Mouse (Mus musculus) neural tube, embryonic 14.5 days (tissue): ENCODE data around the gene Scarb1. TPM values are rescaled to one million over a fixed set of nuclear protein-coding genes. Genes with fewer than 3 reads are reported as not detected.

Experiments used
- ATAC-seq: fragments of 200-750 bp; cut with Nextera tagmentation; 2 replicates; pipeline ENCODE4 v1.8.0; 2017; ENCODE audit warnings: low read depth, mild to moderate bottlenecking, moderate TSS enrichment, moderate library complexity
- H3K27ac ChIP-seq: fragments of 300-500 bp; sonication (generic); 2 replicates; pipeline ENCODE4 v1.5.1; 2014; ENCODE audit warnings: low read depth, mild to moderate bottlenecking, control low read depth, low read length, moderate library complexity, mixed read lengths
- H3K27me3 ChIP-seq: fragments of 300-500 bp; sonication (generic); 2 replicates; pipeline ENCODE4 v1.6.1; 2014; ENCODE audit warnings: low read length; ENCODE audit not compliant: control insufficient read depth, insufficient read depth
- H3K36me3 ChIP-seq: fragments of 300-500 bp; sonication (generic); 2 replicates; pipeline ENCODE4 v1.6.1; 2014; ENCODE audit warnings: low read length, mixed read lengths; ENCODE audit not compliant: control insufficient read depth, insufficient read depth
- H3K4me1 ChIP-seq: fragments of 300-500 bp; sonication (generic); 2 replicates; pipeline ENCODE4 v1.6.1; 2014; ENCODE audit warnings: low read length; ENCODE audit not compliant: control insufficient read depth, insufficient read depth
- H3K4me2 ChIP-seq: fragments of 300-500 bp; sonication (generic); 2 replicates; pipeline ENCODE4 v1.6.1; 2014; ENCODE audit warnings: mild to moderate bottlenecking, low read depth, low read length, control low read depth
- H3K4me3 ChIP-seq: fragments of 300-500 bp; sonication (generic); 2 replicates; pipeline ENCODE4 v1.5.1; 2014; ENCODE audit warnings: low read depth, low read length, control low read depth, mixed read lengths
- H3K9ac ChIP-seq: fragments of 300-500 bp; sonication (generic); replicated peaks from 2 replicates; pipeline ENCODE4 v1.6.1; 2014; ENCODE audit warnings: low read depth, mild to moderate bottlenecking, control low read depth, low read length, mixed read lengths
- H3K9me3 ChIP-seq: fragments of 300-500 bp; sonication (generic); 2 replicates; pipeline ENCODE4 v1.6.1; 2016; ENCODE audit warnings: low read length; ENCODE audit not compliant: control insufficient read depth
- WGBS: fragments of 180-500 bp; shearing (Covaris S2); extraction: QIAGEN DNeasy Blood & Tissue Kit; methylation state at CpG from one replicate; pipeline ENCODE4 v1.1.7; 2014; 5-methylcytosine and 5-hydroxymethylcytosine counted together
- polyA plus RNA-seq: library from polyadenylated mRNA; unstranded; fragments of >200 nt; fragmentation: Nextera tagmentation; extraction: Ambion mirVana; gene quantifications from 2 replicates; pipeline ENCODE4 v1.2.1, GENCODE M21; 2014

Gene Scarb1
- polyA plus RNA-seq, 1 experiment from 2014 or later, result 36.9 TPM

GRCm38 (mm10) chr5:125354885-125355492, 14.1 kb upstream of the Scarb1 start:
- WGBS, result 71% methylated on average over 7 of the region's 7 CpGs
- Histone ChIP-seq H3K36me3 (no peaks in the 10 kb centered on the region), H3K4me1 (no peaks in the 10 kb centered on the region), H3K9ac (no peak overlapping the region), H3K27me3 (no peaks in the 10 kb centered on the region), H3K4me2 (no peak overlapping the region), H3K4me3 (no peak overlapping the region), H3K27ac (no peak overlapping the region), H3K9me3 (no peaks in the 10 kb centered on the region)
- ATAC-seq, result no peak

DNA sequence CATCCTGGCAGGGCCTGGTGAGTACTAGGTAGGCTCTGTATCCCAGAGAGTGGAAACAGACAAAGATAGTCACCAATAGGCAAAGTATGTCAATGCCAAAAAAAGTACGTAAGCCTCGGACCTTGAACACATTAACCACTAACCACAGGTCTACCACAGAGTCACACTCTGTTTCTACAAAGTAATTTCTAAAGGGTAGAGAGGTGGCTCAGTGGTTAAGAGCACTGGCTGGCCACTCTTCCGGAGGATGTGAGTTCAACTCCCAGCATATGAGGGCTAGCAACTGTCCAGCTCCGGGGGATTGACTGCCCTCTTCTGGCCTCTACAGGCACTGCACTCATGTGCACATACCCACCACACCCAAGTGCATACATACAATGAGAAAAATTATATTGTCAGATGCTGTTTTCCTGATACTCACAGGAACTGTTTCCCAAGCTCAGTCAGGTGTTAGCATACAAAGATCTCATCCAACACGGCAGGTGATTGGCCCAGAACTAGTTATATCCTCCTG, 11.9 kb upstream of the Scarb1 start:
- Histone ChIP-seq H3K36me3 (no peaks in the 10 kb centered on the region), H3K27me3 (no peaks in the 10 kb centered on the region), H3K9me3 (no peaks in the 10 kb centered on the region), H3K9ac (no peak overlapping the region), H3K4me2 (no peak overlapping the region), H3K4me1 (no peaks in the 10 kb centered on the region), H3K27ac (no peak overlapping the region), H3K4me3 (no peak overlapping the region)
- 98% methylated on average over 5 of the region's 5 CpGs for WGBS
- no peak for ATAC-seq

DNA sequence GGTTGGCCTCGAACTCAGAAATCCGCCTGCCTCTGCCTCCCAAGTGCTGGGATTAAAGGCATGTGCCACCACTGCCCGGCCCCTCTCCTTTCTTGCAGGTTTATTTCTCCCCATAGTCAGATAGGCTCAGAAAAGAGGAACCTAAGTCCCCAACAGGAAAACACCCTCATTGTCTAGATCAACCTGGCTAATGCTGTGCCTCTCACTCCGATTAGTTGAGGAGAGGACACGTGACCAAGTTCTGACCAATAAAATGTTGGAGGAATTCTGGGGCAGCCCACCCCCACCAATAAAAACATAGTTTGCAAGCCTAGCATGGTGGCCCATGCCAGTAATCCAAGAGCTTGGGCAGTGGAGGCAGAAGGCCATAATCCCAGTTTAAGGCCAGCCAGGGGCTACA, 11.0 kb upstream of the Scarb1 start:
- 94% methylated on average over 5 of the region's 5 CpGs for WGBS
- H3K4me3 ChIP-seq, result no peak overlapping the region
- H3K27me3 ChIP-seq, result no peaks in the 10 kb centered on the region
- H3K9me3 ChIP-seq, result no peaks in the 10 kb centered on the region
- H3K27ac ChIP-seq, result no peak overlapping the region
- H3K4me2 ChIP-seq, result no peak overlapping the region
- H3K4me1 ChIP-seq, result no peaks in the 10 kb centered on the region
- ATAC-seq, result no peak
- no peaks in the 10 kb centered on the region for H3K36me3 ChIP-seq
- no peak overlapping the region for H3K9ac ChIP-seq

GRCm38 (mm10) chr5:125351057-125351456, 10.2 kb upstream of the Scarb1 start:
- Histone ChIP-seq H3K27ac (no peak overlapping the region), H3K4me1 (no peaks in the 10 kb centered on the region), H3K36me3 (no peaks in the 10 kb centered on the region), H3K9me3 (no peaks in the 10 kb centered on the region), H3K27me3 (no peaks in the 10 kb centered on the region), H3K4me3 (no peak overlapping the region), H3K4me2 (no peak overlapping the region), H3K9ac (no peak overlapping the region)
- ATAC-seq, result no peak
- WGBS, result 82% methylated on average over 8 of the region's 8 CpGs

GRCm38 (mm10) chr5:125349391-125349790, 8.5 kb upstream of the Scarb1 start:
- no peaks in the 10 kb centered on the region for H3K36me3 ChIP-seq
- no peaks in the 10 kb centered on the region for H3K27me3 ChIP-seq
- no peak for ATAC-seq
- no peaks in the 10 kb centered on the region for H3K4me1 ChIP-seq
- no peak overlapping the region for H3K4me2 ChIP-seq
- no peak overlapping the region for H3K9ac ChIP-seq
- H3K27ac ChIP-seq, result no peak overlapping the region
- WGBS, result 87% methylated on average over 3 of the region's 3 CpGs
- H3K4me3 ChIP-seq, result no peak overlapping the region
- H3K9me3 ChIP-seq, result no peaks in the 10 kb centered on the region

DNA sequence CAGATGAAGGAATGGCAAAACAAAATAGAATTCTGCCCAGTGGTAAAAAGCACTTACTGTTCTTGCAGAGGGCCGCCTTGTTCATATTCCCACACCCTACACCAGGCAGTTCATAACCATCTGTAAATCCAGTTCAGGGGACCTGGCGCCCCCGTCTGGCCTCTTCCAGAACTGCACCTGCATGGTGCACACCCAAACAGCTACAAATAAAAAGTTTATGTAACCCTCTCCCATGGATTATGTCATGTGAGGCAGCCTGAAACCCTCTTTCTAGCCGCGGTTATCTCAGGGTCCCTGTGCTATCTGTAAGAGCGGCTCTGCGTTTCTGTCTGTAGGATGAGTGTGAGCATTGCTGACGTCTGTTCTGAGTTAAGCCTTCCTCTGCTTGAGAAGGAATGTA, 7.6 kb upstream of the Scarb1 start:
- no peak overlapping the region for H3K27ac ChIP-seq
- no peaks in the 10 kb centered on the region for H3K4me1 ChIP-seq
- WGBS, result 39% methylated on average over 8 of the region's 8 CpGs
- H3K4me3 ChIP-seq, result no peak overlapping the region
- no peak overlapping the region for H3K4me2 ChIP-seq
- no peak overlapping the region for H3K9ac ChIP-seq
- no peaks in the 10 kb centered on the region for H3K36me3 ChIP-seq
- no peaks in the 10 kb centered on the region for H3K9me3 ChIP-seq
- H3K27me3 ChIP-seq, result no peaks in the 10 kb centered on the region
- no peak for ATAC-seq

GRCm38 (mm10) chr5:125348067-125348466, 7.2 kb upstream of the Scarb1 start:
- no peak overlapping the region for H3K27ac ChIP-seq
- H3K9me3 ChIP-seq, result no peaks in the 10 kb centered on the region
- no peak overlapping the region for H3K4me3 ChIP-seq
- WGBS, result 76% methylated on average over 7 of the region's 7 CpGs
- no peaks in the 10 kb centered on the region for H3K27me3 ChIP-seq
- H3K4me2 ChIP-seq, result no peak overlapping the region
- no peaks in the 10 kb centered on the region for H3K36me3 ChIP-seq
- no peak for ATAC-seq
- no peak overlapping the region for H3K9ac ChIP-seq
- H3K4me1 ChIP-seq, result no peaks in the 10 kb centered on the region

GRCm38 (mm10) chr5:125344296-125344695, 3.4 kb upstream of the Scarb1 start:
- Histone ChIP-seq H3K4me2 (no peak overlapping the region), H3K4me1 (no peaks in the 10 kb centered on the region; the same call in 1 of the 2 replicates), H3K27ac (no peak overlapping the region), H3K4me3 (no peak overlapping the region), H3K9ac (no peak overlapping the region), H3K9me3 (no peaks in the 10 kb centered on the region), H3K36me3 (no peaks in the 10 kb centered on the region), H3K27me3 (peaks cover 8% of the 10 kb centered on the region; the same call in 1 of the 2 replicates)
- no peak for ATAC-seq
- 90% methylated on average over 6 of the region's 6 CpGs for WGBS

DNA sequence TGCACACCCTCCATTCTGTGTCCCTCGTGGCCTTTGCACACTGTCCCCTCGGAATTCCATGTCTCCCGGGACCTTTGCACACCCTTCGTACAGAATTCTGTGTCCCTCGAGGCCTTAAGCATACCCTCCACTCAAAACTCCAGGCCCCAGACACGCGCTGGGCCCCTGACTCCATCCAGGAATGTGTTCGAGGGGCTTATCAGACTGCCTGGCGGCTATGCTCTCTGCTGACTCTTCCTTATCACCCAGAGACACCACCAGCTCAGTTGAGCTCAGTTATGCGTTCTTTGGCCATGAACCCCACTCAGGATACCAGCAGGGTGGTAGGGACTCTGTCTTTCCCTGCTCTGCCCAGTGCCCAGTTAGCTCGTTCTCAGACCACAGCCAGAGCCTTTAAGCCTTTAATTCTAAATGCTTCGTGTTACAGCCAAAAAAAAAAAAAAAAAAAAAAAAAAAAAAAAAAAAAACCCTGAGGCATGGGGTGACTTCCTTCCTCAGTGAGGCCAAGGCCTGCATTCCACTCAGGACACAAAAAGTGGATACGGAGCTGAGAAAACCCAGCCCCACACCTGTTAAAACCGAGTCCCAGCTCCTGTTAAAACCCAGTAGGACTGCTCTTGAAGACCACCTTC, 681 bp upstream of the Scarb1 start:
- H3K36me3 ChIP-seq, result no peaks in the 10 kb centered on the region
- peaks cover 8% of the 10 kb centered on the region; the same call in 1 of the 2 replicates for H3K27me3 ChIP-seq
- no peaks in the 10 kb centered on the region; the same call in 1 of the 2 replicates for H3K4me1 ChIP-seq
- H3K4me2 ChIP-seq, result peak overlapping the region; percentile 73
- ATAC-seq, result peak; percentile 19; the same call in 1 of the 2 replicates
- no peaks in the 10 kb centered on the region for H3K9me3 ChIP-seq
- 65% methylated on average over 14 of the region's 14 CpGs for WGBS
- peak overlapping the region; percentile 64 for H3K4me3 ChIP-seq
- H3K27ac ChIP-seq, result no peak overlapping the region
- peak overlapping the region; percentile 64 for H3K9ac ChIP-seq
